Mouse (Mus musculus): ENCODE results near the gene Ndufb7. TPM values are rescaled to one million over a fixed set of nuclear protein-coding genes. Genes with fewer than 3 reads are reported as not detected.

The Ndufb7 gene
- polyA plus RNA-seq, 2 experiments: 237 to 313 TPM

GRCm38 (mm10) chr8:83587644-83588043, 21.2 kb downstream of the Ndufb7 start:
- H3K9me3 ChIP-seq (ENCODE audit: control insufficient read depth, low read length): no peaks in the 10 kb centered on the region
- WGBS: 81% methylated on average over 6 of the region's 6 CpGs
- ATAC-seq (ENCODE audit: low FRiP score, low read depth): no peak
- peaks cover 33% of the 10 kb centered on the region for H3K36me3 ChIP-seq (ENCODE audit: control insufficient read depth, insufficient read depth, low read length)
- no peak for DNase-seq (ENCODE audit: low spot score)
- H3K4me2 ChIP-seq (replicated peaks; ENCODE audit: low read depth, low read length, severe bottlenecking): no peak overlapping the region
- no peak overlapping the region for H3K9ac ChIP-seq (ENCODE audit: low read depth, low read length, severe bottlenecking)
- no peak overlapping the region for H3K4me3 ChIP-seq (replicated peaks; ENCODE audit: low read length)
- H3K4me1 ChIP-seq (ENCODE audit: control insufficient read depth, insufficient read depth, low read length): peaks cover 8% of the 10 kb centered on the region
- TF ChIP-seq POLR2A (IDR thresholded peaks at IDR 0.05; ENCODE audit: borderline replicate concordance, extremely low read depth, insufficient read depth, insufficient read length): no peak
- H3K27ac ChIP-seq (replicated peaks; ENCODE audit: low read depth, low read length): no peak overlapping the region
- no peaks in the 10 kb centered on the region for H3K27me3 ChIP-seq (ENCODE audit: control insufficient read depth, insufficient read depth, low read length)

- Histone ChIP-seq H3K36me3 (ENCODE audit: control insufficient read depth, insufficient read depth, low read length) (peaks cover 27% of the 10 kb centered on the region), H3K9ac (ENCODE audit: low read depth, low read length, severe bottlenecking) (no peak overlapping the region), H3K27me3 (ENCODE audit: control insufficient read depth, insufficient read depth, low read length) (no peaks in the 10 kb centered on the region), H3K4me2 (replicated peaks; ENCODE audit: low read depth, low read length, severe bottlenecking) (no peak overlapping the region), H3K9me3 (ENCODE audit: control insufficient read depth, low read length) (no peaks in the 10 kb centered on the region), H3K27ac (replicated peaks; ENCODE audit: low read depth, low read length) (no peak overlapping the region), H3K4me3 (replicated peaks; ENCODE audit: low read length) (no peak overlapping the region), H3K4me1 (ENCODE audit: control insufficient read depth, insufficient read depth, low read length) (peaks cover 16% of the 10 kb centered on the region)
- ATAC-seq (ENCODE audit: low FRiP score, low read depth) (no peak), DNase-seq (ENCODE audit: low spot score) (no peak)
- 89% methylated on average over 5 of the region's 5 CpGs for WGBS
- TF ChIP-seq POLR2A (IDR thresholded peaks at IDR 0.05; ENCODE audit: borderline replicate concordance, extremely low read depth, insufficient read depth, insufficient read length): no peak
Observed at GRCm38 (mm10) chr8:83588886-83589285, 22.4 kb downstream of the Ndufb7 start.

- Histone ChIP-seq H3K4me3 (replicated peaks; ENCODE audit: low read length) (no peak overlapping the region), H3K9ac (ENCODE audit: low read depth, low read length, severe bottlenecking) (no peak overlapping the region), H3K27me3 (ENCODE audit: control insufficient read depth, insufficient read depth, low read length) (no peaks in the 10 kb centered on the region), H3K4me2 (replicated peaks; ENCODE audit: low read depth, low read length, severe bottlenecking) (no peak overlapping the region), H3K27ac (replicated peaks; ENCODE audit: low read depth, low read length) (no peak overlapping the region), H3K9me3 (ENCODE audit: control insufficient read depth, low read length) (no peaks in the 10 kb centered on the region), H3K36me3 (ENCODE audit: control insufficient read depth, insufficient read depth, low read length) (peaks cover 25% of the 10 kb centered on the region), H3K4me1 (ENCODE audit: control insufficient read depth, insufficient read depth, low read length) (peaks cover 16% of the 10 kb centered on the region)
- DNase-seq (ENCODE audit: low spot score) (no peak), ATAC-seq (ENCODE audit: low FRiP score, low read depth) (no peak)
- 83% methylated on average over 7 of the region's 7 CpGs for WGBS
- TF ChIP-seq POLR2A (IDR thresholded peaks at IDR 0.05; ENCODE audit: borderline replicate concordance, extremely low read depth, insufficient read depth, insufficient read length): no peak
Observed at GRCm38 (mm10) chr8:83590488-83591023, 24.1 kb downstream of the Ndufb7 start.

GRCm38 (mm10) chr8:83592682-83593081, 26.2 kb downstream of the Ndufb7 start:
- Histone ChIP-seq H3K27ac (replicated peaks; ENCODE audit: low read depth, low read length) (no peak overlapping the region), H3K4me1 (ENCODE audit: control insufficient read depth, insufficient read depth, low read length) (peaks cover 16% of the 10 kb centered on the region), H3K4me3 (replicated peaks; ENCODE audit: low read length) (peak overlapping the region; percentile 81; the same call in 1 of the 2 replicates), H3K4me2 (replicated peaks; ENCODE audit: low read depth, low read length, severe bottlenecking) (peak overlapping the region; percentile 82), H3K36me3 (ENCODE audit: control insufficient read depth, insufficient read depth, low read length) (peaks cover 20% of the 10 kb centered on the region; the same call in 1 of the 2 replicates), H3K9me3 (ENCODE audit: control insufficient read depth, low read length) (no peaks in the 10 kb centered on the region), H3K27me3 (ENCODE audit: control insufficient read depth, insufficient read depth, low read length) (no peaks in the 10 kb centered on the region), H3K9ac (ENCODE audit: low read depth, low read length, severe bottlenecking) (peak overlapping the region; percentile 80; the same call in 1 of the 2 replicates)
- TF ChIP-seq POLR2A (IDR thresholded peaks at IDR 0.05; ENCODE audit: borderline replicate concordance, extremely low read depth, insufficient read depth, insufficient read length): no peak
- whole genome bisulfite sequencing: 58% methylated on average over 3 of the region's 3 CpGs
- DNase-seq (ENCODE audit: low spot score) (no peak), ATAC-seq (ENCODE audit: low FRiP score, low read depth) (no peak)

- no peak for TF ChIP-seq POLR2A (IDR thresholded peaks at IDR 0.05; ENCODE audit: borderline replicate concordance, extremely low read depth, insufficient read depth, insufficient read length)
- peaks cover 13% of the 10 kb centered on the region; the same call in 1 of the 2 replicates for H3K36me3 ChIP-seq (ENCODE audit: control insufficient read depth, insufficient read depth, low read length)
Observed at GRCm38 (mm10) chr8:83593325-83594166, 27.1 kb downstream of the Ndufb7 start.

More at GRCm38 (mm10) chr8:83593325-83594166, 27.1 kb downstream of the Ndufb7 start:
- H3K4me1 ChIP-seq (ENCODE audit: control insufficient read depth, insufficient read depth, low read length): peaks cover 16% of the 10 kb centered on the region
- ATAC-seq (ENCODE audit: low FRiP score, low read depth) (no peak), DNase-seq (ENCODE audit: low spot score) (no peak)
- WGBS: 6% methylated on average over 22 of the region's 22 CpGs
- no peaks in the 10 kb centered on the region for H3K9me3 ChIP-seq (ENCODE audit: control insufficient read depth, low read length)
- H3K27ac ChIP-seq (replicated peaks; ENCODE audit: low read depth, low read length): peak overlapping the region; percentile 79
- peak overlapping the region; percentile 82 for H3K4me2 ChIP-seq (replicated peaks; ENCODE audit: low read depth, low read length, severe bottlenecking)
- H3K4me3 ChIP-seq (replicated peaks; ENCODE audit: low read length): peak overlapping the region; percentile 81
- no peaks in the 10 kb centered on the region for H3K27me3 ChIP-seq (ENCODE audit: control insufficient read depth, insufficient read depth, low read length)
- peak overlapping the region; percentile 80 for H3K9ac ChIP-seq (ENCODE audit: low read depth, low read length, severe bottlenecking)
